8 mouse cellular contexts compared by ENCODE assay signal in the genomic region with DNA sequence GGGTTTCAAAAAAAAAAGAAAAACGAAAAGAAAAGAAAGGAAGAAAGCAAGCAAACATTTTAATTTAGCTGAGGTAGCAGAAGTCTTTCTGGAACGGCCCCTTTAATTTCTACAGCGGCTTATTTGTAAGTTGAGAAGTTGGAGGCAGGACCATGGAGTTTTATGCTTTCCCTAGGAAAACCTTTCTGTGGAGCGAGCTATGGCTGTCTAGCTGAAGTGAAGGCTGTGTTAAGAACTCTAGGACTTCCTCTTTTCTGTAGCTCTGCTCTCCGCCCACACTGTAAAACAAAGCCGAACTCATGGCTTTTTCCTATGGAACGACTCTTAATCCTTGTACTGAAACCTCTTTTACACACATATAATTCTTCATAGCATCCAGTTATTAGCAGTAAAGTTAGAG. TPM values are rescaled to one million over a fixed set of nuclear protein-coding genes. Genes with fewer than 3 reads are reported as not detected.
DNase-seq lines count a peak whose midpoint lies in the region; ATAC-seq lines count a peak whose summit lies in the region.

No protein-coding gene starts in this region.

- H3K4me2 ChIP-seq in hindbrain, embryonic 11.5 days (replicated peaks; ENCODE audit: low read depth, low read length): peak overlapping the region; percentile 75; the same call in 1 of the 2 replicates

- no peak for ATAC-seq in erythroblast, adult 5-6 weeks (replicated peaks; ENCODE audit: low FRiP score, poor library complexity, severe bottlenecking)
- no peak for ATAC-seq in hindbrain, embryonic 11.5 days (ENCODE audit: low FRiP score)
- ATAC-seq in megakaryocyte progenitor cell, adult 5-6 weeks (replicated peaks; ENCODE audit: poor library complexity): no peak

- intact Hi-C loops in gastrocnemius, postnatal 14 days (cut with DNase I; ENCODE audit: low total_unique reads): no loop called here

- H3K9ac ChIP-seq in hindbrain, embryonic 11.5 days (ENCODE audit: low read depth, low read length): no peak overlapping the region

- 51% methylated on average over 7 of the region's 7 CpGs for WGBS in hindbrain, embryonic 11.5 days

- H3K4me3 ChIP-seq in erythroblast, embryonic 14.5 days (replicated peaks): peak overlapping the region; percentile 86
- H3K4me3 ChIP-seq in hindbrain, embryonic 11.5 days (ENCODE audit: low read depth, low read length): no peak overlapping the region

- DNase-seq in Muller cell, postnatal 12 days (ENCODE audit: inconsistent ontology term): peak; percentile 10
- DNase-seq in hindbrain, embryonic 11.5 days (ENCODE audit: low spot score): peak; percentile 4
- peak; percentile 18 for DNase-seq in lung, postnatal 25 days (ENCODE audit: low spot score)
- DNase-seq in cerebellum, adult 9-11 months: no peak
- no peak for DNase-seq in gastrocnemius, postnatal 14 days

- no peak overlapping the region for H3K27ac ChIP-seq in hindbrain, embryonic 11.5 days (ENCODE audit: low read depth, low read length)

- H3K9me3 ChIP-seq in erythroblast, embryonic 14.5 days (ENCODE audit: control insufficient read depth, low read length): no peaks in the 10 kb centered on the region
- H3K9me3 ChIP-seq in hindbrain, embryonic 11.5 days (ENCODE audit: control insufficient read depth, low read length): no peaks in the 10 kb centered on the region

- H3K36me3 ChIP-seq in erythroblast, embryonic 14.5 days (ENCODE audit: control insufficient read depth): peaks cover 27% of the 10 kb centered on the region
- H3K36me3 ChIP-seq in hindbrain, embryonic 11.5 days (ENCODE audit: control insufficient read depth, insufficient read depth, low read length): no peaks in the 10 kb centered on the region

- H3K27me3 ChIP-seq in erythroblast, embryonic 14.5 days (ENCODE audit: control insufficient read depth): no peaks in the 10 kb centered on the region
- H3K27me3 ChIP-seq in hindbrain, embryonic 11.5 days (ENCODE audit: control insufficient read depth, insufficient read depth, low read length): no peaks in the 10 kb centered on the region

- peaks cover 74% of the 10 kb centered on the region for H3K4me1 ChIP-seq in erythroblast, embryonic 14.5 days (ENCODE audit: control insufficient read depth)
- peaks cover 4% of the 10 kb centered on the region; the same call in 1 of the 2 replicates for H3K4me1 ChIP-seq in hindbrain, embryonic 11.5 days (replicated peaks; ENCODE audit: control insufficient read depth, insufficient read depth, low read length)

RNA-seq across cellular contexts. Expression of a gene that starts 2.3 kb away (rescaled TPM):
- 1.4 and 2.6 TPM in 2 replicates for polyA plus RNA-seq in erythroblast, embryonic 14.5 days (2012)
- total RNA-seq in erythroblast, adult 5-6 weeks (2015; ENCODE audit: low replicate concordance): 37.5 and 37.6 TPM in 2 replicates
- 9.6 and 22.8 TPM in 2 replicates for total RNA-seq in erythroblast, adult 5-6 weeks (2017; ENCODE audit: low replicate concordance)
- polyA plus RNA-seq in hindbrain, embryonic 11.5 days (2014; fragmentation: Nextera tagmentation; extraction: Ambion mirVana): 19.8 and 26.3 TPM in 2 replicates
- 111 and 115 TPM in 2 replicates for total RNA-seq in megakaryocyte progenitor cell, adult 5-6 weeks (2015)
- 30.8 and 33.2 TPM in 2 replicates for total RNA-seq in megakaryocyte progenitor cell, adult 5-6 weeks (2017)
- 10 to 100 TPM; 17.2 to 18.8 TPM for total RNA-seq in gastrocnemius, postnatal 14 days (2021)

RNA-seq across cellular contexts. Expression of a gene that starts 2.5 kb away (rescaled TPM):
- polyA plus RNA-seq in erythroblast, embryonic 14.5 days (2012): 0.14 and 0.55 TPM in 2 replicates
- 6.7 and 9.4 TPM in 2 replicates for total RNA-seq in erythroblast, adult 5-6 weeks (2015; ENCODE audit: low replicate concordance)
- total RNA-seq in erythroblast, adult 5-6 weeks (2017; ENCODE audit: low replicate concordance): 7.6 and 10.9 TPM in 2 replicates
- polyA plus RNA-seq in hindbrain, embryonic 11.5 days (2014; fragmentation: Nextera tagmentation; extraction: Ambion mirVana): 18.2 and 23.3 TPM in 2 replicates
- total RNA-seq in megakaryocyte progenitor cell, adult 5-6 weeks (2015): 22.5 and 25.0 TPM in 2 replicates
- 12.8 and 14.9 TPM in 2 replicates for total RNA-seq in megakaryocyte progenitor cell, adult 5-6 weeks (2017)
- under 1 TPM; 0.24 to 0.66 TPM for total RNA-seq in gastrocnemius, postnatal 14 days (2021)

Comparison
In these comparisons a context has a peak if more than half of its experiments do, and no peak if none do; other contexts are left out.
1. DNase-seq: peak in Muller cell, postnatal 12 days (single experiment), hindbrain, embryonic 11.5 days (single experiment) and lung, postnatal 25 days (single experiment); none in cerebellum, adult 9-11 months (single experiment) and gastrocnemius, postnatal 14 days (single experiment).
2. RNA of a gene that starts 2.5 kb away (total RNA-seq): 12.8 to 25.0 TPM in megakaryocyte progenitor cell, adult 5-6 weeks and 6.7 to 10.9 TPM in erythroblast, adult 5-6 weeks; 0.24 to 0.66 TPM in gastrocnemius, postnatal 14 days; every median in the first group is over 4 times any median in the second.